Mouse (Mus musculus): ENCODE data around the gene Chrne. TPM values are rescaled to one million over a fixed set of nuclear protein-coding genes. Genes with fewer than 3 reads are reported as not detected.
A peak's percentile ranks its signal among the peaks of the same experiment; 100 is the strongest.

Gene Chrne
- polyA plus RNA-seq, 1 experiment from 2014 or later: not detected

GRCm38 (mm10) chr11:70585457-70585856 lies 33.6 kb downstream of the Chrne start:
- H3K9me3 ChIP-seq (ENCODE audit: control insufficient read depth, low read length): no peaks in the 10 kb centered on the region

DNA sequence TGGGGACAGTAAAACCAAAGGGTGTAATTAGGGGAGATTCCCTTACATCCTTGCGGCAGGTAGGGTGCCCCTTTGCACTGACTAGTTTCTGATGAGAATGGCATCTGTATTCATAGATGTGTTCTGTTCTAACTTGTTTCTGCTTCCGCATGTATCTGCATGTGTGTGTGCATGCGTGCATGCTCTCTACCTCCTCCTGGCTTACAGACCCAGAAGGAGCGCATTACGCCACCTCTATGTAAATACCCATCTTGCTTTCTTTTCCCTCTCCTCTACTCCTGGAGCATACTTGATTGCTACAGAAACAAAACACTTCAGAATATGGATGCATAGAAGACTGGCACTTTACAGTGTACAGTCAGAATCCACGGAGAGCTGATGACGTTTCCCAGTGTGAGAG lies 35.2 kb downstream of the Chrne start:
- Histone ChIP-seq H3K27me3 (ENCODE audit: control insufficient read depth, insufficient read depth, low read length) (no peaks in the 10 kb centered on the region), H3K4me1 (ENCODE audit: control insufficient read depth, insufficient read depth, low read length) (peaks cover 9% of the 10 kb centered on the region; the same call in 1 of the 2 replicates), H3K9me3 (ENCODE audit: control insufficient read depth, low read length) (no peaks in the 10 kb centered on the region), H3K4me2 (ENCODE audit: low read depth, low read length) (no peak overlapping the region), H3K4me3 (ENCODE audit: low read depth, low read length) (no peak overlapping the region), H3K9ac (replicated peaks; ENCODE audit: low read depth, low read length) (no peak overlapping the region), H3K27ac (ENCODE audit: low read depth, low read length) (no peak overlapping the region), H3K36me3 (ENCODE audit: control insufficient read depth, insufficient read depth, low read length) (no peaks in the 10 kb centered on the region)
- WGBS: 89% methylated on average over 7 of the region's 7 CpGs
- ATAC-seq (ENCODE audit: low read depth): no peak

More at GRCm38 (mm10) chr11:70585457-70585856, 33.6 kb downstream of the Chrne start:
- WGBS: 29% methylated on average over 7 of the region's 7 CpGs
- ATAC-seq (ENCODE audit: low read depth): peak; percentile 61; the same call in 1 of the 2 replicates
- H3K4me3 ChIP-seq (ENCODE audit: low read depth, low read length): no peak overlapping the region
- no peak overlapping the region for H3K9ac ChIP-seq (replicated peaks; ENCODE audit: low read depth, low read length)
- no peak overlapping the region for H3K27ac ChIP-seq (ENCODE audit: low read depth, low read length)
- H3K27me3 ChIP-seq (ENCODE audit: control insufficient read depth, insufficient read depth, low read length): no peaks in the 10 kb centered on the region
- peaks cover 9% of the 10 kb centered on the region; the same call in 1 of the 2 replicates for H3K4me1 ChIP-seq (ENCODE audit: control insufficient read depth, insufficient read depth, low read length)
- no peaks in the 10 kb centered on the region for H3K36me3 ChIP-seq (ENCODE audit: control insufficient read depth, insufficient read depth, low read length)
- no peak overlapping the region for H3K4me2 ChIP-seq (ENCODE audit: low read depth, low read length)

- Histone ChIP-seq H3K27ac (ENCODE audit: low read depth, low read length) (no peak overlapping the region), H3K4me3 (ENCODE audit: low read depth, low read length) (no peak overlapping the region), H3K9me3 (ENCODE audit: control insufficient read depth, low read length) (no peaks in the 10 kb centered on the region), H3K4me1 (ENCODE audit: control insufficient read depth, insufficient read depth, low read length) (peaks cover 11% of the 10 kb centered on the region), H3K9ac (replicated peaks; ENCODE audit: low read depth, low read length) (no peak overlapping the region), H3K27me3 (ENCODE audit: control insufficient read depth, insufficient read depth, low read length) (no peaks in the 10 kb centered on the region), H3K4me2 (ENCODE audit: low read depth, low read length) (no peak overlapping the region), H3K36me3 (ENCODE audit: control insufficient read depth, insufficient read depth, low read length) (no peaks in the 10 kb centered on the region)
- no peak for ATAC-seq (ENCODE audit: low read depth)
- WGBS: 65% methylated on average over 6 of the region's 6 CpGs
These were observed 35.8 kb downstream of the Chrne start for GRCm38 (mm10) chr11:70583022-70583714.

DNA sequence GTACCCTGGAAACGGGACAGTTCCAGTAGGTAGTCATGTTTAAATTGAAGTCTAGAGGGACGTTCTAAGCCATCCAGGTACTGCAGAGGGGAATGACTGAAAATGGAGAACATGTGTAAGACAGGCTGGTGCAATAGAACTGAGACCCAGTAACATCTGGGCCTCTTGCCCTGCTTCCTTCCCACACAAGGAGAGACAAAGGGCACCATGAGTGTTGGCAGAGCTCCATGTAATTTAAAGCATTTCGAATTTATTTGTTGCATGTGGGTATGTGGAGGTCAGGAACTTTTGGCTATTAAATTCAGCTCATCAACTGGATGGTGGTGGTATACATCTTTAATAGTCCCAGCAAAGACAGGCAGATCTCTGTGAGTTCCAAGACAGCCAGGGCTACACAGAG lies 36.8 kb downstream of the Chrne start:
- no peak overlapping the region for H3K27ac ChIP-seq (ENCODE audit: low read depth, low read length)
- no peaks in the 10 kb centered on the region for H3K27me3 ChIP-seq (ENCODE audit: control insufficient read depth, insufficient read depth, low read length)
- H3K4me2 ChIP-seq (ENCODE audit: low read depth, low read length): no peak overlapping the region
- H3K4me3 ChIP-seq (ENCODE audit: low read depth, low read length): no peak overlapping the region
- H3K36me3 ChIP-seq (ENCODE audit: control insufficient read depth, insufficient read depth, low read length): no peaks in the 10 kb centered on the region
- H3K9me3 ChIP-seq (ENCODE audit: control insufficient read depth, low read length): no peaks in the 10 kb centered on the region
- no peak overlapping the region for H3K9ac ChIP-seq (replicated peaks; ENCODE audit: low read depth, low read length)
- 74% methylated on average over 3 of the region's 3 CpGs for WGBS
- no peak for ATAC-seq (ENCODE audit: low read depth)
- peaks cover 14% of the 10 kb centered on the region for H3K4me1 ChIP-seq (ENCODE audit: control insufficient read depth, insufficient read depth, low read length)

- no peak overlapping the region for H3K9ac ChIP-seq (replicated peaks; ENCODE audit: low read depth, low read length)
- H3K36me3 ChIP-seq (ENCODE audit: control insufficient read depth, insufficient read depth, low read length): no peaks in the 10 kb centered on the region
- no peak for ATAC-seq (ENCODE audit: low read depth)
- no peak overlapping the region for H3K4me2 ChIP-seq (ENCODE audit: low read depth, low read length)
- H3K4me1 ChIP-seq (ENCODE audit: control insufficient read depth, insufficient read depth, low read length): peaks cover 12% of the 10 kb centered on the region
- H3K27ac ChIP-seq (ENCODE audit: low read depth, low read length): no peak overlapping the region
- WGBS: 85% methylated on average over 3 of the region's 3 CpGs
- H3K4me3 ChIP-seq (ENCODE audit: low read depth, low read length): no peak overlapping the region
- H3K27me3 ChIP-seq (ENCODE audit: control insufficient read depth, insufficient read depth, low read length): no peaks in the 10 kb centered on the region
- H3K9me3 ChIP-seq (ENCODE audit: control insufficient read depth, low read length): no peaks in the 10 kb centered on the region
These were observed 38.1 kb downstream of the Chrne start for GRCm38 (mm10) chr11:70580921-70581320.

- no peak for ATAC-seq (ENCODE audit: low read depth)
- no peak overlapping the region for H3K27ac ChIP-seq (ENCODE audit: low read depth, low read length)
- H3K4me3 ChIP-seq (ENCODE audit: low read depth, low read length): no peak overlapping the region
- H3K4me1 ChIP-seq (ENCODE audit: control insufficient read depth, insufficient read depth, low read length): peaks cover 9% of the 10 kb centered on the region
- H3K36me3 ChIP-seq (ENCODE audit: control insufficient read depth, insufficient read depth, low read length): no peaks in the 10 kb centered on the region
- H3K4me2 ChIP-seq (ENCODE audit: low read depth, low read length): no peak overlapping the region
- 34% methylated on average over 5 of the region's 5 CpGs for WGBS
- H3K27me3 ChIP-seq (ENCODE audit: control insufficient read depth, insufficient read depth, low read length): no peaks in the 10 kb centered on the region
- no peak overlapping the region for H3K9ac ChIP-seq (replicated peaks; ENCODE audit: low read depth, low read length)
- no peaks in the 10 kb centered on the region for H3K9me3 ChIP-seq (ENCODE audit: control insufficient read depth, low read length)
These were observed 38.7 kb downstream of the Chrne start for GRCm38 (mm10) chr11:70580358-70580720.

GRCm38 (mm10) chr11:70579710-70580357 lies 39.2 kb downstream of the Chrne start:
- Histone ChIP-seq H3K9ac (replicated peaks; ENCODE audit: low read depth, low read length) (no peak overlapping the region), H3K27ac (ENCODE audit: low read depth, low read length) (no peak overlapping the region)

DNA sequence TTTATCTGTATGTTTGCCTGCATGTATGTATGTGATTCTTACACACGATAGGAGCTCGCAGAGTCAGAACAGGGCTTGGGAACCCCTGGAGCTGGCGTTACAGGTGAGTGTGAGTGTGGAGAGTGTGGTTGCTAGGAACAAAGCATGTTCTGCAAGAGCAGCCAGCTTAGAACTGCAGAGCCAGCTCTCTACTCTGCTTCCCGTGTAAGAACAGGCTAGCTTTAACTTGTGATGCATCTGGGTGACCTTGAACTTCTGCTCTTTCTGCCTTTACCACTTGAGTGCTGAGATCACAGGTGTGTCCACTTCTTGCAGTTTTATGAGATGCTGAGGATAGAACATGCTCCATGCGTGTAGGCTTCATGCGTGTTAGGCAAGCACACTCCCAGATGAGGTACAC lies 40.1 kb downstream of the Chrne start:
- Histone ChIP-seq H3K4me2 (ENCODE audit: low read depth, low read length) (no peak overlapping the region), H3K27me3 (ENCODE audit: control insufficient read depth, insufficient read depth, low read length) (no peaks in the 10 kb centered on the region), H3K4me1 (ENCODE audit: control insufficient read depth, insufficient read depth, low read length) (peaks cover 5% of the 10 kb centered on the region), H3K27ac (ENCODE audit: low read depth, low read length) (no peak overlapping the region), H3K9me3 (ENCODE audit: control insufficient read depth, low read length) (no peaks in the 10 kb centered on the region), H3K9ac (replicated peaks; ENCODE audit: low read depth, low read length) (no peak overlapping the region), H3K36me3 (ENCODE audit: control insufficient read depth, insufficient read depth, low read length) (no peaks in the 10 kb centered on the region), H3K4me3 (ENCODE audit: low read depth, low read length) (no peak overlapping the region)
- ATAC-seq (ENCODE audit: low read depth): no peak
- 95% methylated on average over 6 of the region's 6 CpGs for WGBS

More at GRCm38 (mm10) chr11:70579710-70580357, 39.2 kb downstream of the Chrne start:
- 85% methylated on average over 9 of the region's 9 CpGs for WGBS
- H3K36me3 ChIP-seq (ENCODE audit: control insufficient read depth, insufficient read depth, low read length): no peaks in the 10 kb centered on the region
- no peak overlapping the region for H3K4me2 ChIP-seq (ENCODE audit: low read depth, low read length)
- no peak for ATAC-seq (ENCODE audit: low read depth)
- H3K4me1 ChIP-seq (ENCODE audit: control insufficient read depth, insufficient read depth, low read length): peaks cover 5% of the 10 kb centered on the region
- H3K4me3 ChIP-seq (ENCODE audit: low read depth, low read length): no peak overlapping the region
- H3K27me3 ChIP-seq (ENCODE audit: control insufficient read depth, insufficient read depth, low read length): no peaks in the 10 kb centered on the region
- H3K9me3 ChIP-seq (ENCODE audit: control insufficient read depth, low read length): no peaks in the 10 kb centered on the region

DNA sequence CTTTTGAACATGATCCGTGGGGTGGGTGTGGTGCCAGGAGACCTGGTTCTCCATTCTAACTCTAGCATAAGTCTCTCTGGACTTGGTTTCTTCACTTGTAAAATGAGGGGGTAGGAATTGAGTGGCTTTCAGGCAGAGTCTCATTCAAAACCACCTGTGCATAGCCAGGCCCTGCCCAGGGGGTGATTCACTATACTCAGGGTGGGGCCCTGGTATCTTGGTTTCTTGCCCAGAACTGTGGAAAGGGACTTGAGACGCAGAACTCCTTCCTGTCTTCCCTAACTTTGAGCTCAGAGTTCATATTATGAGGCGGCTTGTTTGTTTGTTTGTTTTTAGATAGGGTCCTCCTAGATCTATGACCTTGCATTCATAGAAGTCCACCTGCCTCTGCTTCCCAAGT lies 41.8 kb downstream of the Chrne start:
- WGBS: 92% methylated on average over 3 of the region's 3 CpGs
- H3K27ac ChIP-seq (ENCODE audit: low read depth, low read length): no peak overlapping the region
- no peak overlapping the region for H3K4me3 ChIP-seq (ENCODE audit: low read depth, low read length)
- H3K27me3 ChIP-seq (ENCODE audit: control insufficient read depth, insufficient read depth, low read length): no peaks in the 10 kb centered on the region
- peaks cover 8% of the 10 kb centered on the region for H3K4me1 ChIP-seq (ENCODE audit: control insufficient read depth, insufficient read depth, low read length)
- H3K36me3 ChIP-seq (ENCODE audit: control insufficient read depth, insufficient read depth, low read length): no peaks in the 10 kb centered on the region
- no peaks in the 10 kb centered on the region for H3K9me3 ChIP-seq (ENCODE audit: control insufficient read depth, low read length)
- no peak overlapping the region for H3K9ac ChIP-seq (replicated peaks; ENCODE audit: low read depth, low read length)
- ATAC-seq (ENCODE audit: low read depth): no peak
- H3K4me2 ChIP-seq (ENCODE audit: low read depth, low read length): no peak overlapping the region
